Mouse (Mus musculus): ENCODE data around the gene Ubap1. TPM values are rescaled to one million over a fixed set of nuclear protein-coding genes. Genes with fewer than 3 reads are reported as not detected.
A peak's percentile ranks its signal among the peaks of the same experiment; 100 is the strongest.

Gene Ubap1
- polyA plus RNA-seq, 1 experiment from 2014 or later, result 53.9 TPM

DNA sequence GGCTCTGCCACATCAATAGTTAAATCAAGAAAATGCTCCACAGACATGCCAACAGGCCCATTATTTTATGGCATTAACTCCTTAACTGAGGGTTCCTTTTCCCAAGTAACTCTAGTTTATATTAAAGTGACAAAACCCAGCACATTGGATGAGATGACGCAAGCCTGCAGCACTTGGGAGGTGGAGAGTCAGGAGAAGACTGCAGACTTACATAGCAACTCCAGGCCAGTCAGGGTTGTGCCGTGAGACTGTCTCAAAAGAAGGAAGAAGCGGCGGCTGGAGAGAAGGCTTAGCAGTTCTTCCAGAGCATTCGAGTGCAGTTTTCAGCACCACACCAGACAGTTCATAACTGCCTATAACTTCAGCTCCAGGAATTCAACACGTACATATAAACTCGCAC lies 10.6 kb downstream of the Ubap1 start:
- Histone ChIP-seq H3K4me1 (no peaks in the 10 kb centered on the region), H3K9ac (no peak overlapping the region), H3K27me3 (no peaks in the 10 kb centered on the region), H3K4me2 (no peak overlapping the region), H3K9me3 (no peaks in the 10 kb centered on the region), H3K4me3 (no peak overlapping the region), H3K27ac (no peak overlapping the region), H3K36me3 (peaks cover 17% of the 10 kb centered on the region; the same call in 1 of the 2 replicates)
- 84% methylated on average over 7 of the region's 7 CpGs for WGBS
- no peak for ATAC-seq (ENCODE audit: borderline replicate concordance, extremely low read depth, low FRiP score, low TSS enrichment)

DNA sequence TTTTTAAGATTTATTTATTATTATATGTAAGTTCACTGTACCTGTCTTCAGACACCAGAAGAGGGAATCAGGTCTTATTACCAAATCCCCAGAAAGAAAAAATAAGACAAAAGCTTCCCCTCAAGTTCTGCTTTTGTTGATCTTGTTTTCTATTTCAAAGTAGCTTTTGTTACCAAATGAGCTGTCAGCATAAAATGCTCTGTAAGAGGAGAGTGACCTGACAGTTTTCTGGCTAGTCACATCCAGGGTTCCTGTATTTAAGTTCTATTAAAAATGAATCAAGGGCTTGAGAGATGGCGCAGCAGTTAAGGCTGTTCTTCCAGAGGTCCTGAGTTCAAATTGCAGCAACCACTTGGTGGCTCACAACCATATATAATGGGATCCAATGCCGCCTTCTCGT lies 12.3 kb downstream of the Ubap1 start:
- 90% methylated on average over 3 of the region's 3 CpGs for WGBS
- ATAC-seq (ENCODE audit: borderline replicate concordance, extremely low read depth, low FRiP score, low TSS enrichment), result no peak

DNA sequence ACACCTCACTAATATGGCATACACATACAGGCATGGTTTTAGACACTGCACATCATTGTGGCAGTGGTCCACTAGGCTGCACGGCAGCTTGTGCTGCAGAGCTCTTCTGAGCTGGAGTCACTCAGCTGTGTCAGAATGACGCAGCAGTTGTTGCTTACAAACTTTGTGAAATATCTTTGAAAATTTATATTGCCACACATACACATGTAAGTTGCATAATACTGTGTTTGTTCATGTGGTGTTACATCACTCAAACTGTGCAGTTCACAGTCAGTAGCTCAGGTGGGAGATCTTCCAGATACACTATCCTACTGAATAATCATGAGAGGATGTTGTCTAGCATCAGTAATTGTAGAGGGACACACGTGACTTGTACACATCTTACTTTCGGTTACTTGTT lies 19.4 kb downstream of the Ubap1 start:
- ATAC-seq (ENCODE audit: borderline replicate concordance, extremely low read depth, low FRiP score, low TSS enrichment), result no peak
- Histone ChIP-seq H3K27ac (no peak overlapping the region), H3K4me1 (no peaks in the 10 kb centered on the region), H3K4me2 (no peak overlapping the region), H3K9ac (no peak overlapping the region), H3K9me3 (no peaks in the 10 kb centered on the region), H3K36me3 (peaks cover 26% of the 10 kb centered on the region; the same call in 1 of the 2 replicates), H3K4me3 (no peak overlapping the region), H3K27me3 (no peaks in the 10 kb centered on the region)
- 93% methylated on average over 4 of the region's 4 CpGs for WGBS

More for the DNA sequence above, 12.3 kb downstream of the Ubap1 start:
- peaks cover 8% of the 10 kb centered on the region; the same call in 1 of the 2 replicates for H3K36me3 ChIP-seq
- no peak overlapping the region for H3K4me2 ChIP-seq
- no peaks in the 10 kb centered on the region for H3K27me3 ChIP-seq
- no peak overlapping the region for H3K9ac ChIP-seq
- H3K4me3 ChIP-seq, result no peak overlapping the region
- no peaks in the 10 kb centered on the region for H3K4me1 ChIP-seq
- H3K27ac ChIP-seq, result no peak overlapping the region
- no peaks in the 10 kb centered on the region for H3K9me3 ChIP-seq

GRCm38 (mm10) chr4:41369702-41370437 lies 21.1 kb downstream of the Ubap1 start:
- peaks cover 35% of the 10 kb centered on the region; the same call in 1 of the 2 replicates for H3K36me3 ChIP-seq
- 0 out of 2 replicates have a peak overlapping the region, but pooled peaks have one; percentile 0 for H3K27ac ChIP-seq
- H3K4me2 ChIP-seq, result no peak overlapping the region
- 68% methylated on average over 9 of the region's 9 CpGs for WGBS
- H3K4me3 ChIP-seq, result no peak overlapping the region
- H3K4me1 ChIP-seq, result no peaks in the 10 kb centered on the region
- no peak for ATAC-seq (ENCODE audit: borderline replicate concordance, extremely low read depth, low FRiP score, low TSS enrichment)
- H3K27me3 ChIP-seq, result no peaks in the 10 kb centered on the region
- no peak overlapping the region for H3K9ac ChIP-seq
- H3K9me3 ChIP-seq, result no peaks in the 10 kb centered on the region

- ATAC-seq (ENCODE audit: borderline replicate concordance, extremely low read depth, low FRiP score, low TSS enrichment), result no peak
- H3K9ac ChIP-seq, result no peak overlapping the region
- no peaks in the 10 kb centered on the region for H3K9me3 ChIP-seq
- H3K4me1 ChIP-seq, result no peaks in the 10 kb centered on the region
- H3K4me3 ChIP-seq, result no peak overlapping the region
- H3K27ac ChIP-seq, result no peak overlapping the region
- H3K27me3 ChIP-seq, result no peaks in the 10 kb centered on the region
- no peak overlapping the region for H3K4me2 ChIP-seq
- peaks cover 80% of the 10 kb centered on the region for H3K36me3 ChIP-seq
Measured at GRCm38 (mm10) chr4:41377567-41377966, 28.8 kb downstream of the Ubap1 start.

- H3K27me3 ChIP-seq, result no peaks in the 10 kb centered on the region
- no peak overlapping the region for H3K9ac ChIP-seq
- H3K4me2 ChIP-seq, result no peak overlapping the region
- 86% methylated on average over 5 of the region's 5 CpGs for WGBS
- ATAC-seq (ENCODE audit: borderline replicate concordance, extremely low read depth, low FRiP score, low TSS enrichment), result no peak
- no peak overlapping the region for H3K27ac ChIP-seq
- no peak overlapping the region for H3K4me3 ChIP-seq
- H3K9me3 ChIP-seq, result no peaks in the 10 kb centered on the region
- peaks cover 67% of the 10 kb centered on the region for H3K36me3 ChIP-seq
- H3K4me1 ChIP-seq, result no peaks in the 10 kb centered on the region
Measured at GRCm38 (mm10) chr4:41381213-41381950, 32.6 kb downstream of the Ubap1 start.

GRCm38 (mm10) chr4:41386412-41386975 lies 37.7 kb downstream of the Ubap1 start:
- no peak for ATAC-seq (ENCODE audit: borderline replicate concordance, extremely low read depth, low FRiP score, low TSS enrichment)
- Histone ChIP-seq H3K4me1 (no peaks in the 10 kb centered on the region), H3K9ac (no peak overlapping the region), H3K4me2 (no peak overlapping the region), H3K4me3 (no peak overlapping the region), H3K27me3 (no peaks in the 10 kb centered on the region), H3K36me3 (peaks cover 64% of the 10 kb centered on the region), H3K27ac (no peak overlapping the region), H3K9me3 (no peaks in the 10 kb centered on the region)
- WGBS, result 88% methylated on average over 1 of the region's 1 CpGs

DNA sequence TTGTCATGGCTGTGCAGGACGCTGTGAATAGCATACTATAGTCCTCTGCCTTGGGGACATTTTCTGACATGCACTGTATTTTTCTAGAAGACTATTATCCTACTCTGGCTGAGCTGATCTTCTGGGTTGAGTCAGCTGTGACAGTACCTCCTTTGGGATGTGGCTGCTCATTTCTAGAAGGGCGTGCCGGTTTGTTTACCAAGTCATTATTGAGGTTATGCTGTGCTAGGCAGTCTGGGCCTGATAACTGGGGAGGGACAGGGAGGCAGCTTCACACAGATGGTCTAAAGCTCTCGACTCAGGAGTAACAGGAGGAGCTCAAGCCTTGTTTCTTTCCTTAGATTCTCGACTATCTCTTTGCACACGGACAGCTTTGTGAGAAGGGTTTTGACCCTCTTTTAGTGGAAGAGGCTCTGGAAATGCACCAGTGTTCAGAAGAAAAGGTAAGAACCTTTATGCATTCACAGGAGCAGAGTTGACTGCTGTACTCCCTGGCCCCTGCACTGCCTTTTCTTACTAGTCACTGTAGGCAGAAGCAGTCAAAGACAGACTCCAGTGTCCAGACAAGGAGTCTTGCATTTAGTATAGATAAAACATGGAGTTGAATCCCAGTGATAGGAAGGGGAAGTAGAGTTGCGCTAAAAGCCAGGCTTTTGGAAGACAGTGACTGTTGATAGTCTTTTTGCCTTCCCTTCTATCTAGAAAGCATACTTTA lies 39.1 kb downstream of the Ubap1 start:
- ATAC-seq (ENCODE audit: borderline replicate concordance, extremely low read depth, low FRiP score, low TSS enrichment), result no peak

DNA sequence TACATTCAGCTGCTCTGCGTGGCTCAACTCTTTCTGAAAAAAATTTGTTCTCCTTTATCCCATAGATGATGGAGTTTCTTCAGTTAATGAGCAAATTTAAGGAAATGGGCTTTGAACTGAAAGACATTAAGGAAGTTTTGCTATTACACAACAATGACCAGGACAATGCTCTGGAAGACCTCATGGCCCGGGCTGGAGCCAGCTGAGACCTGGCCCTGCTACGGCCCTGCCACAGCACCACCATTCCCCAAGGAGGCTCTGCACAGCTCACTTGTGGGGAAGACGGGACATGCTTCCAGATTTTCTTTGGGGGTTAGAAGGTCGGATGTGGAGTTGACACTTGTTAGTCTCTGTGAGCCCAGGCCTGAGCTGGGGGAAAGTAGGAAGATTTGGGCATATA lies 39.8 kb downstream of the Ubap1 start:
- Histone ChIP-seq H3K9me3 (no peaks in the 10 kb centered on the region), H3K4me3 (no peak overlapping the region), H3K4me1 (no peaks in the 10 kb centered on the region), H3K4me2 (no peak overlapping the region), H3K27ac (no peak overlapping the region), H3K36me3 (peaks cover 64% of the 10 kb centered on the region), H3K27me3 (no peaks in the 10 kb centered on the region), H3K9ac (no peak overlapping the region)
- 78% methylated on average over 5 of the region's 5 CpGs for WGBS
- ATAC-seq (ENCODE audit: borderline replicate concordance, extremely low read depth, low FRiP score, low TSS enrichment), result no peak

More for the DNA sequence above, 39.1 kb downstream of the Ubap1 start:
- Histone ChIP-seq H3K4me1 (no peaks in the 10 kb centered on the region), H3K27me3 (no peaks in the 10 kb centered on the region), H3K27ac (no peak overlapping the region), H3K9ac (no peak overlapping the region), H3K4me3 (no peak overlapping the region), H3K36me3 (peaks cover 64% of the 10 kb centered on the region), H3K4me2 (no peak overlapping the region), H3K9me3 (no peaks in the 10 kb centered on the region)
- 73% methylated on average over 7 of the region's 7 CpGs for WGBS

DNA sequence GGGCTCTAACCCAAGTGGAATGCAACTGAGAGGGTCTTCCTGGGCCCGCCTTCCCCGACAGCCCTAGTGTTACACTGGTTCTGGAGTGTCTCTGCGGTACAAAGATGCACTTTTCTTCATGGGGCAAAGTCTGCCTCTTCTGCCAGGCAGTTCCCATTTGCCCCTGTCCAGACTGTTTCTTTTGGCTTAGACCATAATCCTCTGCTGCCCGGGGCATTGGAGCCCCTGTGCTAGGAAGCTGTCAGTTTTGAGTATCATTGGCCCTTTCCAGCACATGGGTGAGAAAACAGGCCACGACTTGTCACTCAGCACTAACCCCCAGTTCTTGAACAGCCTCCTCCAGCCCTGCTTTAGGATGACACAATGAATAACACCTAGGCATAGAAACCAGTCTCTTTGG lies 40.4 kb downstream of the Ubap1 start:
- Histone ChIP-seq H3K4me1 (no peaks in the 10 kb centered on the region), H3K4me2 (no peak overlapping the region), H3K9me3 (no peaks in the 10 kb centered on the region), H3K27me3 (no peaks in the 10 kb centered on the region), H3K27ac (no peak overlapping the region), H3K9ac (no peak overlapping the region), H3K4me3 (no peak overlapping the region), H3K36me3 (peaks cover 69% of the 10 kb centered on the region)
- no peak for ATAC-seq (ENCODE audit: borderline replicate concordance, extremely low read depth, low FRiP score, low TSS enrichment)
- 85% methylated on average over 5 of the region's 5 CpGs for WGBS

GRCm38 (mm10) chr4:41390122-41390521 lies 41.3 kb downstream of the Ubap1 start:
- Histone ChIP-seq H3K27me3 (no peaks in the 10 kb centered on the region), H3K9me3 (no peaks in the 10 kb centered on the region), H3K9ac (no peak overlapping the region), H3K27ac (no peak overlapping the region), H3K4me2 (no peak overlapping the region), H3K4me1 (no peaks in the 10 kb centered on the region), H3K4me3 (no peak overlapping the region), H3K36me3 (peaks cover 70% of the 10 kb centered on the region)
- WGBS, result 28% methylated on average over 3 of the region's 3 CpGs
- no peak; the same call in 1 of the 2 replicates for ATAC-seq (ENCODE audit: borderline replicate concordance, extremely low read depth, low FRiP score, low TSS enrichment)
